Mouse (Mus musculus) neural tube, embryonic 11.5 days (tissue): Measurements from ENCODE around the gene Stat5b. TPM values are rescaled to one million over a fixed set of nuclear protein-coding genes. Genes with fewer than 3 reads are reported as not detected.

Source experiments
- ATAC-seq: fragments of 200-750 bp; cut with Nextera tagmentation; 2 replicates; pipeline ENCODE4 v1.8.0; 2017; ENCODE audit warnings: moderate number of reproducible peaks, mild to moderate bottlenecking, moderate TSS enrichment, moderate library complexity; ENCODE audit not compliant: insufficient read depth, low FRiP score, low TSS enrichment
- DNase-seq: peaks from one replicate; pipeline ENCODE4 v3.0.0-alpha.2; 2015; ENCODE audit warnings: low spot score
- H3K27ac ChIP-seq: fragments of 300-500 bp; sonication (generic); 2 replicates; pipeline ENCODE4 v1.5.1; 2014; ENCODE audit warnings: low read depth, mild to moderate bottlenecking, low read length
- H3K27me3 ChIP-seq: fragments of 300-500 bp; sonication (generic); 2 replicates; pipeline ENCODE4 v1.6.1; 2014; ENCODE audit warnings: mild to moderate bottlenecking, low read length, mixed read lengths; ENCODE audit not compliant: control insufficient read depth, insufficient read depth
- H3K36me3 ChIP-seq: fragments of 300-500 bp; sonication (generic); 2 replicates; pipeline ENCODE4 v1.6.1; 2014; ENCODE audit warnings: mild to moderate bottlenecking, low read length, moderate library complexity, mixed read lengths; ENCODE audit not compliant: control insufficient read depth, insufficient read depth
- H3K4me1 ChIP-seq: fragments of 300-500 bp; sonication (generic); 2 replicates; pipeline ENCODE4 v1.6.1; 2014; ENCODE audit warnings: low read length, mixed read lengths; ENCODE audit not compliant: control insufficient read depth, insufficient read depth
- H3K4me2 ChIP-seq: fragments of 300-500 bp; sonication (generic); 2 replicates; pipeline ENCODE4 v1.6.1; 2014; ENCODE audit warnings: low read depth, mild to moderate bottlenecking, moderate library complexity
- H3K4me3 ChIP-seq: fragments of 300-500 bp; sonication (generic); 2 replicates; pipeline ENCODE4 v1.5.1; 2014; ENCODE audit warnings: low read depth, low read length
- H3K9ac ChIP-seq: fragments of 300-500 bp; sonication (generic); 2 replicates; pipeline ENCODE4 v1.6.1; 2014; ENCODE audit warnings: mild to moderate bottlenecking, low read length
- H3K9me3 ChIP-seq: fragments of 300-500 bp; sonication (generic); 2 replicates; pipeline ENCODE4 v1.6.1; 2016; ENCODE audit warnings: low read length; ENCODE audit not compliant: control insufficient read depth
- WGBS: fragments of 180-500 bp; shearing (Covaris S2); extraction: QIAGEN DNeasy Blood & Tissue Kit; methylation state at CpG from one replicate; pipeline ENCODE4 v1.1.7; 2014; 5-methylcytosine and 5-hydroxymethylcytosine counted together
- polyA plus RNA-seq: library from polyadenylated mRNA; unstranded; fragments of >200 nt; fragmentation: Nextera tagmentation; extraction: Ambion mirVana; gene quantifications from 2 replicates; pipeline ENCODE4 v1.2.1, GENCODE M21; 2014

Stat5b gene
- polyA plus RNA-seq, 1 experiment from 2014 or later, result 18.3 TPM

DNA sequence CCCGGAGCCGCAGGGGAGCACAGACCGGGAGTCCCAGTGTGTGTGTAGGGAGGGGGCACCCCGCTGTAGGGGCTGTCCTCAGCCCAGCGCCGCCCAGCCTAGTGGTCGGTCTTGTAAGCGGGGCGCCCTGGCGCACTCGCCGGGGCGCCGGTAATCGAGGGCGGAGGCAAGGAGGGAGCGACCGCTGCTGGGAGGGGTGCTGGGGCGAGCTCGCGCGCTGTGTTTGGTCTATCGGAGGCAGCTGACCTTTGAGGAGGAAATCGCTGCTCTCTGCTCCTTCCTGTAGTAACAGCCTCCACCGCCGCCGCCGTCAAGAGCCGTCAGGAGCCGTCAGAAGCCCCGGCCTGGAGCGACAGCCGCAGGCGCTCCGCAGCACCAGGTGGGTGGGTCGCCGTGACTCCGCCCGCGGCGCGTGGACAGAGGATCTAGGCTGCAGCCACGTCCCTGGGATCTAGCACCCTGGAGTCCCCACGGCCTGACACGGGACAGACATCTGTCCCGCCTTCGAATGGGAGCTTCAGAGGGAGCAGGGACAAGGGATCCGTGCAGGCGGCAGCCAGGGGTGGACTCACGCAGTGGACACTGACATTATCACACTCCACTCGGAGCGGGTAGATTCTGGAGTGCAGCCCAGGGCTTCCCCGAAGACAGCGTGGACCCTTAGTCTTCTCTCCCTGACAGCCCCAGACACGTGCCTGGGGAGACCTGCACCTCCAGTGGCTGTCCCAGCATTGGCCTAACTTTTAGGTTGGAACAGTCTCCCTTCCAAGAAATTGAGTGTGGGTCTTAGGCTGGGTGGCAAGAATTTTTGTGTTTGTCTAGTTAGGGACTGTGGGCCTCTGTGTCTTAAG, 9.9 kb upstream of the Stat5b start:
- H3K4me2 ChIP-seq, result peak overlapping the region; percentile 55
- DNase-seq, result peak; percentile 59
- peak overlapping the region; percentile 43 for H3K4me3 ChIP-seq
- no peak for ATAC-seq
- H3K27me3 ChIP-seq, result peaks cover 33% of the 10 kb centered on the region
- H3K4me1 ChIP-seq, result no peaks in the 10 kb centered on the region
- no peaks in the 10 kb centered on the region for H3K36me3 ChIP-seq
- 4% methylated on average over 47 of the region's 55 CpGs for WGBS
- peak overlapping the region; percentile 42 for H3K9ac ChIP-seq
- H3K27ac ChIP-seq, result no peak overlapping the region
- H3K9me3 ChIP-seq, result no peaks in the 10 kb centered on the region

DNA sequence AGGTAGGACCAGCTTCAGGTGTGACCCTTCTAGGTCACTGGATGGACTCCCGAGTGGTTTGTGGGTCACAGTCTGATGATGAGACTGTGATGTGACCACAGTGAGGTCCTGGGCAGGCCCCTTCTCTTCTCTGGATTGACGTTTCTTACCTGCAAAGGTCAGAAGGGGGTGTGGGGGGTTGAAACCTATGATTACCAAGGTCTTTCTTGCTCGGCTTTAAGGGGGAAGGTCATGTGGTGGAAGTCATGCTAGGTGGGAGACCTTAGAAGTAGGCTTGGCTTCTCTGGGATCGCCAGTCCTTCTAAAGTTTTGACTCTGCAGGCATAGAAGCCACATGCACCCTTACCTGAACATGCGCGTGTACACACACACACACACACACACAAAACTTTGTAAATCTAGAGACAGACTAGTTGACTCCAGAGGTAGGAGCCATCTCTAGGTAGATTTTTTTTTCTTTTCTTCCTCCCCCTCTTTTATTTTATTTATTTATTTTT, 9.1 kb upstream of the Stat5b start:
- Histone ChIP-seq H3K27me3 (peaks cover 33% of the 10 kb centered on the region), H3K9ac (no peak overlapping the region)
- DNase-seq, result no peak

DNA sequence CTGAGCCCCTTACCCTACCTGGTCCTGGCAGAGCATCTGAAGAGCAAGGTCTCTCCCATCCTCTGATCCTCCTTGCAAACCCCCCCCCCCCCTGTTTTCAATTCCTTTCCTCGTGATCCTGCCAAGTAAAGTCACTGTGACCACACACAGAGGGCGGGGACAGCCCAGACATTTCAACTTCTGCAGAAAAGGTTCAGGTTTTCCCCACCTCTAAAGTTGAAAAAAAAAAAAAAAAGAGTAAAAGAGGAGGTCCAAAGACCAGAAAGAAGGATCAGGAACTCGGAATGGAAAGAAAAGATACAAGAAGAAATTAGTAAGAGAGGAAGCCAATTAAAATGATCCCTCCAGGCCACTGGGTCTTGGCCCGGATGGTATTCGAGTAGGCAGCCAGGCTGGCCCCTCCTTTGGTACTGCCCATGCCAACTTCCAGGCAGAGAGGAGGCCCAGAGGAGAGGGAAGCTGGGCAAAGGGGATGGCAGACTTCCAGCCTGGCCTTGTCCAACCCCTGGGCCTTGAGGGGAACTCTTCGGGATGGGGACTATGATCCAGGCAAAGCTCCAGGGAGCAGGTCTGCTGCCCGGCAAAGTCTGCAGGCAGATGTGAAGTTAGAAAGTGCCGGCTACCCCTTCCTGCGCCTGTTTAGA, 8.5 kb upstream of the Stat5b start, which contains the start of gene Stat5a:
Gene Stat5a, plus strand, starts transcription at position 417 of the 644 bp plus-strand sequence.
- no peak within 1 kb of the TSS for H3K27ac ChIP-seq
- H3K36me3 ChIP-seq, result no peaks in the 10 kb centered on the region
- no peaks in the 10 kb centered on the region for H3K9me3 ChIP-seq
- peaks cover 33% of the 10 kb centered on the region for H3K27me3 ChIP-seq
- H3K4me3 ChIP-seq, result peak within 1 kb of the TSS; percentile 43
- H3K4me2 ChIP-seq, result peak within 1 kb of the TSS; percentile 55
- DNase-seq, result no peak
- 63% methylated on average over 9 of the region's 9 CpGs for WGBS
- no peak for ATAC-seq
- H3K4me1 ChIP-seq, result no peaks in the 10 kb centered on the region
- H3K9ac ChIP-seq, result peak within 1 kb of the TSS; percentile 42

More for the DNA sequence above, 9.1 kb upstream of the Stat5b start:
- Histone ChIP-seq H3K9me3 (no peaks in the 10 kb centered on the region), H3K36me3 (no peaks in the 10 kb centered on the region), H3K4me3 (peak overlapping the region; percentile 43), H3K4me1 (no peaks in the 10 kb centered on the region), H3K27ac (no peak overlapping the region), H3K4me2 (peak overlapping the region; percentile 55)
- no peak for ATAC-seq
- WGBS, result 50% methylated on average over 6 of the region's 6 CpGs

DNA sequence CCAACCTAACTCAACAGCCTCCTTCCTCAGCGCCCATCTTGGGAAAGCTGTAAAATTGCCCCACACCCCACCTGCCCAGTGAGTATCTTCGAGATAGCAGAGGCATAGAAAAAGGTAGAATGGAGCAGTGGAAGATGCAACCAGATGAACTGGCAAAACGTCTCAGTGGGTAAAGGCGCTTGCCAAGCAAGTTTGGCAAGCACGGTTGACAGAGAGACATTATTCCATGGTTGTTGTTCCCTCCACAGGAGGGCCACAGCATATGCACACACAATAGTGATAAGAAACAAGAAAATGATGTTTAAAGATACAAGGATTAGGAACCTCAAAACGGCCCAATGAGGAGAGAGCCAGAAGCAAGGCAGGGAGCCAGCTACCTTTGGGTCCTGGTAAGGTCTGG, 7.4 kb upstream of the Stat5b start:
- peaks cover 33% of the 10 kb centered on the region for H3K27me3 ChIP-seq
- no peak for ATAC-seq
- DNase-seq, result no peak
- no peak overlapping the region for H3K4me3 ChIP-seq
- no peak overlapping the region for H3K4me2 ChIP-seq
- H3K9ac ChIP-seq, result no peak overlapping the region
- no peaks in the 10 kb centered on the region for H3K36me3 ChIP-seq
- H3K4me1 ChIP-seq, result no peaks in the 10 kb centered on the region
- H3K27ac ChIP-seq, result no peak overlapping the region
- 67% methylated on average over 6 of the region's 6 CpGs for WGBS
- H3K9me3 ChIP-seq, result no peaks in the 10 kb centered on the region

DNA sequence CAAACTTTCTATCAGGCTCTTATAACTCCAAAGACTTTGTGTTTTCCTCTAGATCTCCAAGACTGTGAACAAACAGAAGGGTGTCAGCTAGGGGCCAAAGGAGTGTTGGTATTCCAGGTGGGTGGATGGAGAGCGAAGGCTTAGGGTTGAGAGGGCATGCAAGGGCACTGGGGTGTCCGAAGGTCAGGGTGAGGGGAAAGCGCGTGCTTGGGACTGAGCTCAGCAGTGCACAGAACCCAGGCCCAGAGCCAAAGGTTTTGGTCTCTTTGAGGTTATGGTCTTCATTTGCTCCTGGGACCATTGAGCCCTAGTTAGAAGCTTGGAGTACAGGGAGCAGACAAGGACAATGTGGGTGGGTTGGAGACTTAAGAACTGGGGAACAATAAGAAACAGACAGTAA, 4.7 kb upstream of the Stat5b start:
- no peaks in the 10 kb centered on the region for H3K36me3 ChIP-seq
- H3K9me3 ChIP-seq, result no peaks in the 10 kb centered on the region
- no peaks in the 10 kb centered on the region for H3K4me1 ChIP-seq
- no peak overlapping the region for H3K9ac ChIP-seq
- ATAC-seq, result no peak
- no peak for DNase-seq
- H3K27ac ChIP-seq, result no peak overlapping the region
- H3K27me3 ChIP-seq, result peaks cover 13% of the 10 kb centered on the region
- WGBS, result 92% methylated on average over 4 of the region's 4 CpGs
- H3K4me2 ChIP-seq, result no peak overlapping the region
- no peak overlapping the region for H3K4me3 ChIP-seq

DNA sequence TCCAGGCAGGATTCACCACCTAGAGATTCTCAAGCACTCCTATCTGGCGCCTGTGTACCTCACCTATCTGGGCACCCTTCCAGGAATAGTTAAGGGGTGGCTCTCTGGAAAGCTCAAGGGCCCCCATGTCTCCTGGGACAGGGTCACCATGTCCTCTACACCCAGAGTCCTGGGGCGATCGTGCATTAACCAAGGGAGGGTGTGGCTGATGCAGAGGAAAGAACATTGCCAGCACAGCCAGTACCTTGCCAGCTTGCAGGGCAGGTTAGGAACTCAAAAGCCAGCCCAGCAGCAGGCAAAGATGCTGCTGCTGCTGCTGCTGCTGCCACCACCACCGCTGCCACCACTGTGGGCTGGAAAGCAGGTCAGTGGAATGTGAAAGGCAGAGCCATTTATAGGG, 3.7 kb upstream of the Stat5b start:
- Histone ChIP-seq H3K9ac (no peak overlapping the region), H3K4me3 (no peak overlapping the region), H3K36me3 (no peaks in the 10 kb centered on the region), H3K27me3 (peaks cover 4% of the 10 kb centered on the region), H3K4me2 (no peak overlapping the region), H3K9me3 (no peaks in the 10 kb centered on the region), H3K4me1 (no peaks in the 10 kb centered on the region), H3K27ac (no peak overlapping the region)
- 65% methylated on average over 4 of the region's 4 CpGs for WGBS
- DNase-seq, result no peak
- no peak for ATAC-seq

DNA sequence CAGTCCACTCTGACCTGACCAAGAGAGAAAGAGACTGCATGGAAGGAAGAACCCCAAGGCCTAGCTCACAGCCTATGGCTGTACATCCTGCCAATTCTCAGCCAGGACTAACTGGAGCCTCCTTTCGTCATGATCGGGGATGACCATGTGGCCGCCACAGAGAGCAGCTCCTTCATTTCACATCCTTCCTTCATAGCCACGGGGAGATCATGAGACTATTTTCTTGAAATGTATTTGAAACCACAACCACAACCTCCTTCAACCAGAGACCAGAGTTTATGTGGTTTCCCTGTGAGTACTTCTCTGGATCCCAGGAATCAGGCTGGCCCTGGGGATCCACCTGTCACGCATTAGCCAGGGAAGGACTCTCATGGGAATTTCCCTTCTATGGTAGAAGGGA, 2.5 kb upstream of the Stat5b start:
- Histone ChIP-seq H3K36me3 (no peaks in the 10 kb centered on the region), H3K27me3 (no peaks in the 10 kb centered on the region), H3K4me2 (no peak overlapping the region), H3K9ac (no peak overlapping the region), H3K4me1 (no peaks in the 10 kb centered on the region), H3K27ac (no peak overlapping the region), H3K9me3 (no peaks in the 10 kb centered on the region), H3K4me3 (no peak overlapping the region)
- 75% methylated on average over 5 of the region's 5 CpGs for WGBS
- no peak for ATAC-seq
- DNase-seq, result no peak

DNA sequence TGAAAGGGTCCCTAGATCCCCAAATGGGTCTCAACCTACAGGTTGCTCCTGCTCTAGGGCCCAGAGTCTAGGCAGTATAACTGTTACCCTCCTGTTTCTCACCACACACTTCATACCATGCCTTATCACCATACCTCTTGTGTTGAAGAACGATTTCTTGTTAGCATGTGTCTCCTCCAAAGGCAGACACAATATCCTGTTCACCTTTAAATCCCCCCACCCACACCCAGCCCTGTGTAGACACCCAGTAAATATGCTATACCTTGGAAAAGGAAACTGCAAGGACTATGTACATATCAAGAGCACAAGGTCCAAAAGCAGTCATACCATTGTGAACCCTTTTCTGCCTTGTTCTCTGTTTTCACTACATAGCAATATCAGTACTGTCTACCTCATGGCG, 1.6 kb upstream of the Stat5b start:
- DNase-seq (no peak), ATAC-seq (no peak)
- Histone ChIP-seq H3K27ac (no peak overlapping the region), H3K4me2 (no peak overlapping the region), H3K9ac (no peak overlapping the region), H3K4me1 (no peaks in the 10 kb centered on the region), H3K36me3 (no peaks in the 10 kb centered on the region), H3K27me3 (no peaks in the 10 kb centered on the region), H3K4me3 (no peak overlapping the region), H3K9me3 (no peaks in the 10 kb centered on the region)
- WGBS, result 90% methylated on average over 2 of the region's 2 CpGs
